Mouse (Mus musculus) hindbrain, postnatal 0 days (tissue): ENCODE data around the gene Spata17. TPM values are rescaled to one million over a fixed set of nuclear protein-coding genes. Genes with fewer than 3 reads are reported as not detected.

Source experiments
- ATAC-seq: fragments of 200-750 bp; cut with Nextera tagmentation; 2 replicates; pipeline ENCODE4 v1.8.0; 2017; ENCODE audit warnings: mild to moderate bottlenecking, moderate TSS enrichment, moderate library complexity
- DNase-seq: peaks from one replicate; pipeline ENCODE4 v3.0.0-alpha.2; 2015; ENCODE audit warnings: low spot score
- H3K27ac ChIP-seq: fragments of 300-500 bp; sonication (generic); 2 replicates; pipeline ENCODE4 v1.5.1; 2014; ENCODE audit warnings: mild to moderate bottlenecking
- H3K27me3 ChIP-seq: fragments of 300-500 bp; sonication (generic); 2 replicates; pipeline ENCODE4 v1.6.1; 2014; ENCODE audit warnings: low read length, mixed read lengths; ENCODE audit not compliant: insufficient read depth
- H3K36me3 ChIP-seq: fragments of 300-500 bp; sonication (generic); 2 replicates; pipeline ENCODE4 v1.6.1; 2014; ENCODE audit warnings: low read length, mixed read lengths; ENCODE audit not compliant: insufficient read depth
- H3K4me1 ChIP-seq: fragments of 300-500 bp; sonication (generic); 2 replicates; pipeline ENCODE4 v1.6.1; 2014; ENCODE audit warnings: antibody characterized with exemption, low read length, mixed read lengths; ENCODE audit not compliant: insufficient read depth
- H3K4me2 ChIP-seq: fragments of 300-500 bp; sonication (generic); 2 replicates; pipeline ENCODE4 v1.6.1; 2014; ENCODE audit warnings: low read depth, mild to moderate bottlenecking, low read length, moderate library complexity, mixed read lengths
- H3K4me3 ChIP-seq: fragments of 300-500 bp; sonication (generic); 2 replicates; pipeline ENCODE4 v1.5.1; 2014; ENCODE audit warnings: low read length
- H3K9ac ChIP-seq: fragments of 300-500 bp; sonication (generic); replicated peaks from 2 replicates; pipeline ENCODE4 v1.6.1; 2014; ENCODE audit warnings: mild to moderate bottlenecking, low read length, moderate library complexity, mixed read lengths
- H3K9me3 ChIP-seq: fragments of 300-500 bp; sonication (generic); 2 replicates; pipeline ENCODE4 v1.6.1; 2016; ENCODE audit warnings: low read length, mixed read lengths
- CTCF ChIP-seq: IDR thresholded peaks from 2 replicates; pipeline ENCODE4 v1.5.1; 2016; ENCODE audit warnings: antibody characterized with exemption, control low read depth, low read depth
- WGBS: fragments of 180-500 bp; shearing (Covaris S2); extraction: QIAGEN DNeasy Blood & Tissue Kit; methylation state at CpG from one replicate; pipeline ENCODE4 v1.1.7; 2014; 5-methylcytosine and 5-hydroxymethylcytosine counted together
- polyA plus RNA-seq: library from polyadenylated mRNA; unstranded; fragments of >200 nt; fragmentation: Nextera tagmentation; extraction: Ambion mirVana; gene quantifications from 2 replicates; pipeline ENCODE4 v1.2.1, GENCODE M21; 2015
- total RNA-seq: library from RNA; depleted of rRNA; stranded (reverse); fragments of >200 nt; gene quantifications from 2 replicates; pipeline ENCODE4 v1.2.3, GENCODE M21; 2014

The Spata17 gene
- total and polyA plus RNA-seq, 2 experiments from 2014 or later = 0.98 to 1.9 TPM

DNA sequence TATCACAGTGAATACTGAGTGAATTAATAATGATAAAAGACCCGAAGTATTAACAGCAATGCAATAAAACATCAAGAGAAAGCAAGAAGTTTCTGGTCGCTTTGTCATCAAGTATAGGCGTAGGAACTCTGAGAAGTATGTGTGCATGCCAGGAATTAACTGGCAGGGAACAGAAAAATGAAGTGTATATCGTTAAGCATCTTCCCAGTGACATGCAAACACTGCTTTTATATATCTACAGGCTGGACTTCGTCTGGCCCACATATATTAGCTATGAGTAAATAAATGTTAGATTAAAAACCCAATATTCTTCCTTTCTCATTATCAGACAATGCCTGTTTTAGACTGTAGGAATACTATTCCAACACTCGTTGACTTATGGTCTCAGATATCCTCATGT lies 9.8 kb downstream of the Spata17 start:
- H3K4me1 ChIP-seq = no peaks in the 10 kb centered on the region
- no peaks in the 10 kb centered on the region for H3K27me3 ChIP-seq
- no peak overlapping the region for H3K9ac ChIP-seq
- TF ChIP-seq CTCF = no peak
- H3K36me3 ChIP-seq = no peaks in the 10 kb centered on the region
- H3K9me3 ChIP-seq = no peaks in the 10 kb centered on the region
- DNase-seq (no peak), ATAC-seq (no peak)
- H3K27ac ChIP-seq = no peak overlapping the region
- no peak overlapping the region for H3K4me2 ChIP-seq
- H3K4me3 ChIP-seq = no peak overlapping the region
- WGBS = 83% methylated on average over 6 of the region's 6 CpGs

DNA sequence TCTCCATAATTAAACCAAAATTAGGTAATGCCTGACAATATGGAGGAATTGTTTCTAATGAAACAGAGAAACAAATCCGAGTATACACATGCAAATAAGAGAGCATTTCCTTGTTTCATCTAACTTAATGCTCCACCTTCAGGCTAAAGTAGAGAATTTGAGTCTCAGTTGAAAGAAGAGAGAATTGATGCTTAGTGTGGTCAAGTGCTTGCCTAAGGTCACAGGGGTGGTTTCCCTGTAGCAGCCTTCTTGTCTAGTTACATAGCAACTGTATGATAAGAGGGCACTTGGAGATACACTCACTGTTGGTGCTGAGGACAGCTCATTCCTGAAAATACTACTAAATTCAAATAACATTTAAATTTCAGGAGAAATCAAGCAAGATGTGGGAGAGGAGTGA lies 36.7 kb downstream of the Spata17 start:
- Histone ChIP-seq H3K9me3 (no peaks in the 10 kb centered on the region), H3K27ac (no peak overlapping the region), H3K4me2 (no peak overlapping the region), H3K9ac (no peak overlapping the region), H3K4me1 (no peaks in the 10 kb centered on the region), H3K4me3 (no peak overlapping the region), H3K36me3 (no peaks in the 10 kb centered on the region), H3K27me3 (no peaks in the 10 kb centered on the region)
- TF ChIP-seq CTCF = no peak
- DNase-seq = no peak
- ATAC-seq = no peak
- WGBS = 61% methylated on average over 1 of the region's 1 CpGs

- no peak for ATAC-seq
- no peak overlapping the region for H3K27ac ChIP-seq
- H3K27me3 ChIP-seq = no peaks in the 10 kb centered on the region
- H3K4me1 ChIP-seq = no peaks in the 10 kb centered on the region
- no peak overlapping the region for H3K4me3 ChIP-seq
- 97% methylated on average over 1 of the region's 1 CpGs for WGBS
- no peaks in the 10 kb centered on the region for H3K9me3 ChIP-seq
- DNase-seq = no peak
- no peak for TF ChIP-seq CTCF
- H3K4me2 ChIP-seq = no peak overlapping the region
- H3K36me3 ChIP-seq = no peaks in the 10 kb centered on the region
- H3K9ac ChIP-seq = no peak overlapping the region
Measured at GRCm38 (mm10) chr1:187175991-187176390, 39.3 kb downstream of the Spata17 start.

GRCm38 (mm10) chr1:187170361-187170760 lies 44.9 kb downstream of the Spata17 start:
- no peak overlapping the region for H3K27ac ChIP-seq
- no peak for TF ChIP-seq CTCF
- H3K36me3 ChIP-seq = no peaks in the 10 kb centered on the region
- no peak overlapping the region for H3K4me3 ChIP-seq
- no peaks in the 10 kb centered on the region for H3K9me3 ChIP-seq
- H3K27me3 ChIP-seq = no peaks in the 10 kb centered on the region
- no peaks in the 10 kb centered on the region for H3K4me1 ChIP-seq
- WGBS = 85% methylated on average over 3 of the region's 3 CpGs
- no peak overlapping the region for H3K4me2 ChIP-seq
- H3K9ac ChIP-seq = no peak overlapping the region
- DNase-seq = no peak
- ATAC-seq = no peak

GRCm38 (mm10) chr1:187169646-187170045 lies 45.6 kb downstream of the Spata17 start:
- Histone ChIP-seq H3K4me3 (no peak overlapping the region), H3K9ac (no peak overlapping the region), H3K27me3 (no peaks in the 10 kb centered on the region), H3K27ac (no peak overlapping the region), H3K4me1 (no peaks in the 10 kb centered on the region), H3K9me3 (no peaks in the 10 kb centered on the region), H3K4me2 (no peak overlapping the region), H3K36me3 (no peaks in the 10 kb centered on the region)
- no peak for TF ChIP-seq CTCF
- ATAC-seq = no peak
- no peak for DNase-seq
- 54% methylated on average over 7 of the region's 7 CpGs for whole genome bisulfite sequencing

DNA sequence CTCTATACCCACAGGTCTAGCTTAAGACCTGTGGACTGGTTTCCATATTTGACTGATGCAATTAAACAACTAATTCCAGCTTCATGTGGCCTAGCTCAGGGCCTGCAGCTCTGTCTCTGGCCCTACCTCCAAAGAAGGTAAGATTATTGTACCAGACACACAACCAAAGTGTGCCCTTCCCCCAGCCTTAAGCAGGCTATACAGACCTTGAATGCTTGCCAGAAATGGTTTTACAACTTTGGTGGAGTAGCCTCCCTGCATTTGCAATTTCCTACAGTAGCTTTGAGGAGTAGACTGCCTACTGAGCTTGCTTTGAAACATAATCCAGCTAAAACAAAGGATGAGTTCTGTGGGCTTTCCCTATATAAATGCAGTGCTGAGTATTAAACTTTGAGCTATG lies 51.7 kb downstream of the Spata17 start:
- Histone ChIP-seq H3K4me3 (no peak overlapping the region), H3K27me3 (no peaks in the 10 kb centered on the region)
- TF ChIP-seq CTCF = no peak

GRCm38 (mm10) chr1:187155658-187156057 lies 59.6 kb downstream of the Spata17 start:
- no peaks in the 10 kb centered on the region for H3K36me3 ChIP-seq
- DNase-seq (no peak), ATAC-seq (no peak)
- no peak overlapping the region for H3K9ac ChIP-seq
- H3K27me3 ChIP-seq = no peaks in the 10 kb centered on the region
- H3K4me3 ChIP-seq = no peak overlapping the region
- no peak overlapping the region for H3K27ac ChIP-seq
- H3K9me3 ChIP-seq = no peaks in the 10 kb centered on the region
- no peak for TF ChIP-seq CTCF
- no peak overlapping the region for H3K4me2 ChIP-seq
- no peaks in the 10 kb centered on the region for H3K4me1 ChIP-seq

More for the DNA sequence above, 51.7 kb downstream of the Spata17 start:
- H3K36me3 ChIP-seq = no peaks in the 10 kb centered on the region
- DNase-seq (no peak), ATAC-seq (no peak)
- H3K9me3 ChIP-seq = no peaks in the 10 kb centered on the region
- no peak overlapping the region for H3K4me2 ChIP-seq
- no peak overlapping the region for H3K27ac ChIP-seq
- H3K9ac ChIP-seq = no peak overlapping the region
- H3K4me1 ChIP-seq = no peaks in the 10 kb centered on the region
